Mouse (Mus musculus) hindbrain, embryonic 14.5 days (tissue): Measurements from ENCODE around the gene Ror2. TPM values are rescaled to one million over a fixed set of nuclear protein-coding genes. Genes with fewer than 3 reads are reported as not detected.

Experiments
- ATAC-seq: fragments of 200-750 bp; cut with Nextera tagmentation; 2 replicates; pipeline ENCODE4 v1.8.0; 2017; ENCODE audit warnings: moderate number of reproducible peaks, mild to moderate bottlenecking, moderate TSS enrichment, moderate library complexity; ENCODE audit not compliant: low FRiP score
- DNase-seq: peaks from one replicate; pipeline ENCODE4 v3.0.0-alpha.2; 2015; ENCODE audit warnings: low spot score
- H3K27ac ChIP-seq: fragments of 300-500 bp; sonication (generic); 2 replicates; pipeline ENCODE4 v1.5.1; 2014; ENCODE audit warnings: mild to moderate bottlenecking, moderate library complexity
- H3K27me3 ChIP-seq: fragments of 300-500 bp; sonication (generic); 2 replicates; pipeline ENCODE4 v1.6.1; 2014; ENCODE audit warnings: mild to moderate bottlenecking, low read length, mixed read lengths; ENCODE audit not compliant: control insufficient read depth, insufficient read depth
- H3K36me3 ChIP-seq: fragments of 300-500 bp; sonication (generic); replicated peaks from 2 replicates; pipeline ENCODE4 v1.6.1; 2014; ENCODE audit not compliant: control insufficient read depth, insufficient read depth
- H3K4me1 ChIP-seq: fragments of 300-500 bp; sonication (generic); replicated peaks from 2 replicates; pipeline ENCODE4 v1.6.1; 2014; ENCODE audit warnings: antibody characterized with exemption, low read length, mixed read lengths; ENCODE audit not compliant: control insufficient read depth, insufficient read depth
- H3K4me2 ChIP-seq: fragments of 300-500 bp; sonication (generic); replicated peaks from 2 replicates; pipeline ENCODE4 v1.6.1; 2014; ENCODE audit warnings: mild to moderate bottlenecking, moderate library complexity
- H3K4me3 ChIP-seq: fragments of 300-500 bp; sonication (generic); replicated peaks from 2 replicates; pipeline ENCODE4 v1.5.1; 2014; ENCODE audit warnings: mild to moderate bottlenecking, low read length
- H3K9ac ChIP-seq: fragments of 300-500 bp; sonication (generic); 2 replicates; pipeline ENCODE4 v1.6.1; 2014
- H3K9me3 ChIP-seq: fragments of 300-500 bp; sonication (generic); 2 replicates; pipeline ENCODE4 v1.6.1; 2016; ENCODE audit warnings: low read length; ENCODE audit not compliant: control insufficient read depth
- WGBS: fragments of 180-500 bp; shearing (Covaris S2); extraction: QIAGEN DNeasy Blood & Tissue Kit; methylation state at CpG from one replicate; pipeline ENCODE4 v1.1.7; 2014; 5-methylcytosine and 5-hydroxymethylcytosine counted together
- polyA plus RNA-seq: library from polyadenylated mRNA; unstranded; fragments of >200 nt; fragmentation: Nextera tagmentation; extraction: Ambion mirVana; gene quantifications from 2 replicates; pipeline ENCODE4 v1.2.1, GENCODE M21; 2014

The Ror2 gene
- polyA plus RNA-seq, 1 experiment from 2014 or later: 3.1 TPM

GRCm38 (mm10) chr13:53309661-53310160, 23.8 kb upstream of the Ror2 start:
- Histone ChIP-seq H3K9me3 (no peaks in the 10 kb centered on the region), H3K27ac (0 out of 2 replicates have a peak overlapping the region, but pooled peaks have one; percentile 9), H3K27me3 (no peaks in the 10 kb centered on the region), H3K9ac (peak overlapping the region; percentile 47), H3K36me3 (no peaks in the 10 kb centered on the region), H3K4me3 (peak overlapping the region; percentile 16), H3K4me1 (peaks cover 16% of the 10 kb centered on the region; the same call in 1 of the 2 replicates), H3K4me2 (peak overlapping the region; percentile 47)
- DNase-seq (peak; percentile 57), ATAC-seq (peak; percentile 73)
- WGBS: under 1% methylated on average over 15 of the region's 15 CpGs

DNA sequence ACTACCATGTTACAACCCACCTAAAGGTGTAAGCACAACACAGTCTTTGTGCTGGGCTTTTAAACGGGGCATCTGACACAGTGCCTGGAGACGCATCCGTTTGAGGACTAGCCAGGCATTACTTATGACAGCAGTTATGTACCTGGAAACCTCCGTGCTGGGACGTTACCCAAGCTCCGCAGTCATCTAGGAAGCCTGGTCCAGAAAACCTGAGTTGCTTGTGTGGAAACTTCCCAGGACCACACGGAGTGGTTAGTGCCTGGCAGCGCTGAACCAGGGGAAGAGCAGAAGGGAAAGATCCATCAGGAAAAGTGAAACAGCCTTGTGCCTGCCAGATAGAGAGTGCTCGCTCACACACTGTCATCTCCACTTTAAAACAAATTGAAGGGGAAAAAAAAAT, 23.2 kb upstream of the Ror2 start:
- Histone ChIP-seq H3K4me2 (peak overlapping the region; percentile 15; the same call in 1 of the 2 replicates), H3K27me3 (no peaks in the 10 kb centered on the region), H3K9me3 (no peaks in the 10 kb centered on the region), H3K4me1 (peaks cover 16% of the 10 kb centered on the region; the same call in 1 of the 2 replicates), H3K9ac (no peak overlapping the region), H3K36me3 (no peaks in the 10 kb centered on the region), H3K27ac (no peak overlapping the region), H3K4me3 (no peak overlapping the region)
- WGBS: 51% methylated on average over 9 of the region's 9 CpGs
- no peak for ATAC-seq
- peak; percentile 33 for DNase-seq

- H3K27me3 ChIP-seq: no peaks in the 10 kb centered on the region
- no peaks in the 10 kb centered on the region for H3K36me3 ChIP-seq
- ATAC-seq (no peak), DNase-seq (no peak)
- 66% methylated on average over 5 of the region's 5 CpGs for WGBS
- no peak overlapping the region for H3K4me2 ChIP-seq
- no peak overlapping the region for H3K27ac ChIP-seq
- no peaks in the 10 kb centered on the region for H3K9me3 ChIP-seq
- H3K9ac ChIP-seq: no peak overlapping the region
- no peak overlapping the region for H3K4me3 ChIP-seq
- peaks cover 16% of the 10 kb centered on the region; the same call in 1 of the 2 replicates for H3K4me1 ChIP-seq
These were observed 20.9 kb upstream of the Ror2 start for GRCm38 (mm10) chr13:53306836-53307235.

GRCm38 (mm10) chr13:53305256-53305655, 19.3 kb upstream of the Ror2 start:
- Histone ChIP-seq H3K27ac (no peak overlapping the region), H3K4me1 (peaks cover 13% of the 10 kb centered on the region; the same call in 1 of the 2 replicates), H3K27me3 (no peaks in the 10 kb centered on the region), H3K4me2 (no peak overlapping the region), H3K9ac (no peak overlapping the region), H3K4me3 (no peak overlapping the region), H3K36me3 (no peaks in the 10 kb centered on the region), H3K9me3 (no peaks in the 10 kb centered on the region)
- ATAC-seq (no peak), DNase-seq (no peak)
- WGBS: 88% methylated on average over 8 of the region's 8 CpGs

DNA sequence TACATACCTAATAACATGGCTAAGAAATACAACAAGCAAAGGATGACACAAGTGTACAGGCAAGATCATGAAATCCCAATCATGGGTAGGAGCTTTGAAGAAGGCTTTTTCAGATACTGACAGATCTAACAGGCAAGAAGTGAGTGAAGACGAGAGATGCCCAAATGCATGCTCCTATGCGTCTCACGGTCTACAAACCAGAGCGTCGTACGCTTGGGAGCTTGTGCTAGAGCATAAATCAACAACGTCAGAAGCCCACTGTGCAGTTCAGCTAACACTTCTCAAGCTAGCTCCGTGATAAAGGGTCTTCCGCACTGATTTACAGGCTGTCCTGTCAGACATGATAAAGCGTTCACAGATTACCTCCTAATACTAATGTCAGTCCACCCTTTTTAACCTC, 16.8 kb upstream of the Ror2 start:
- 65% methylated on average over 10 of the region's 10 CpGs for WGBS
- H3K9ac ChIP-seq: no peak overlapping the region
- ATAC-seq: no peak

GRCm38 (mm10) chr13:53293065-53293464, 7.1 kb upstream of the Ror2 start:
- no peak overlapping the region for H3K4me3 ChIP-seq
- 73% methylated on average over 12 of the region's 12 CpGs for WGBS

More for the DNA sequence above, 16.8 kb upstream of the Ror2 start:
- Histone ChIP-seq H3K36me3 (no peaks in the 10 kb centered on the region), H3K4me2 (no peak overlapping the region), H3K9me3 (no peaks in the 10 kb centered on the region), H3K4me1 (no peaks in the 10 kb centered on the region), H3K27me3 (no peaks in the 10 kb centered on the region), H3K27ac (no peak overlapping the region), H3K4me3 (no peak overlapping the region)
- no peak for DNase-seq

DNA sequence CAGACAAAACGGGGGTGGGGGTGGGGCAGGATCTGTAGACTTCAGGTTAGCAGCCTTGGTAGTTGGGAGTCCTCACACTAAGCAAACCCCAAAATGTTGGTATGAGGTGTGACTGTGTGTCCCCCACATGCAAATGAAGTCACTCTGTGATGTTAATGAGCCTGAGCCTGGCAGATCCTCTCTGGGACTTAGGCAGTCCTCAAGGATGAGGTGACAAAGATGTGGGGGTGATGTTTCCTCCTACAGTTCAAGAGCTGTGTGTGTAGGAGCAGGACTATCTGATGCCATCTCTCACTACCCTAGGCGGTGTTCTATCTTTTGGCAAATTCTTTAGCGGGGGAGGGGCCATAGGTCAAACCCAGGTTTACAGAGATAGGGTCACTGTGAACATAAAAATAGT, 6.3 kb upstream of the Ror2 start:
- Histone ChIP-seq H3K9ac (no peak overlapping the region), H3K4me2 (no peak overlapping the region), H3K9me3 (no peaks in the 10 kb centered on the region), H3K4me1 (no peaks in the 10 kb centered on the region), H3K27ac (no peak overlapping the region), H3K36me3 (no peaks in the 10 kb centered on the region), H3K27me3 (no peaks in the 10 kb centered on the region), H3K4me3 (no peak overlapping the region)
- DNase-seq: no peak
- ATAC-seq: no peak
- WGBS: 49% methylated on average over 3 of the region's 3 CpGs

More at GRCm38 (mm10) chr13:53293065-53293464, 7.1 kb upstream of the Ror2 start:
- H3K4me1 ChIP-seq: no peaks in the 10 kb centered on the region
- ATAC-seq: no peak
- H3K9ac ChIP-seq: no peak overlapping the region
- no peaks in the 10 kb centered on the region for H3K36me3 ChIP-seq
- H3K27ac ChIP-seq: no peak overlapping the region
- no peaks in the 10 kb centered on the region for H3K27me3 ChIP-seq
- H3K9me3 ChIP-seq: no peaks in the 10 kb centered on the region
- DNase-seq: no peak
- no peak overlapping the region for H3K4me2 ChIP-seq

DNA sequence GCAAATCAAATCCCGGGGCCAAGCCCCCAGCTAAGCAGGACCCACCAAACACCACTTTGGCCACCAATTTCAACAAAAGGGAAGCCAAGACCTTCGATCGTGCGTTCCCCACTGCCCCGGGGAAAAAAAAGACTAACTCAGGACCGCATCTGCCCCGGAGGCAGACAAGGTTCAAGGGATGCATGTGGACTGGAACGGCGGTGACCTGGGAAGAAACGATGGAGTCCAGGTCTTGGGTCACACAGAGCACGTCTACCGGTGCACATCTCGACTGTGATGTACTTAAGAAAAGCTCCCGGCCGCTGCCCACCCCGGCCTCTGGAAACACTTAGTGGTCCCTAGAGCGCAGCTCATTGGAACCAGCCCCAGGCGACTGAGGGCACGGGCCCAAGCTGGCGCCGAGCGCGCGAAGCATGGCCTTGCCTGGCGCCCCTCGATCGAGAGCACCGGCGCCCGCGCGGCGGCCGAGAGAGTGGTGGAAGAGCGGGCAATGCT, 616 bp downstream of the Ror2 start:
- H3K27me3 ChIP-seq: peaks cover 35% of the 10 kb centered on the region
- ATAC-seq (peak; percentile 14; the same call in 1 of the 2 replicates), DNase-seq (no peak)
- WGBS: under 1% methylated on average over 32 of the region's 35 CpGs
- H3K27ac ChIP-seq: no peak overlapping the region
- H3K9me3 ChIP-seq: no peaks in the 10 kb centered on the region
- no peaks in the 10 kb centered on the region for H3K36me3 ChIP-seq
- H3K4me2 ChIP-seq: peak overlapping the region; percentile 77
- H3K9ac ChIP-seq: peak overlapping the region; percentile 49
- H3K4me1 ChIP-seq: peaks cover 14% of the 10 kb centered on the region; the same call in 1 of the 2 replicates
- H3K4me3 ChIP-seq: peak overlapping the region; percentile 39

- peaks cover 14% of the 10 kb centered on the region; the same call in 1 of the 2 replicates for H3K4me1 ChIP-seq
- H3K4me2 ChIP-seq: peak overlapping the region; percentile 77
- no peaks in the 10 kb centered on the region for H3K9me3 ChIP-seq
- ATAC-seq (no peak), DNase-seq (no peak)
- peak overlapping the region; percentile 39 for H3K4me3 ChIP-seq
- H3K36me3 ChIP-seq: no peaks in the 10 kb centered on the region
- H3K27me3 ChIP-seq: peaks cover 35% of the 10 kb centered on the region
- no peak overlapping the region for H3K27ac ChIP-seq
- whole genome bisulfite sequencing: 2% methylated on average over 17 of the region's 17 CpGs
- peak overlapping the region; percentile 49 for H3K9ac ChIP-seq
These were observed 1.2 kb downstream of the Ror2 start for GRCm38 (mm10) chr13:53284740-53285191.
